Mouse (Mus musculus) kidney, postnatal 0 days (tissue): Measurements from ENCODE around the gene Aoc3. TPM values are rescaled to one million over a fixed set of nuclear protein-coding genes. Genes with fewer than 3 reads are reported as not detected.

ENCODE experiments used
- ATAC-seq: fragments of 200-750 bp; cut with Nextera tagmentation; replicated peaks from 2 replicates; pipeline ENCODE4 v1.8.0; 2017; ENCODE audit warnings: low read depth, moderate number of reproducible peaks, moderate TSS enrichment, moderate library complexity; ENCODE audit not compliant: low FRiP score
- DNase-seq: peaks from one replicate; pipeline ENCODE4 v3.0.0-alpha.2; 2016; ENCODE audit warnings: low spot score
- H3K27ac ChIP-seq: fragments of 300-500 bp; sonication (generic); 2 replicates; pipeline ENCODE4 v1.5.1; 2014; ENCODE audit warnings: mild to moderate bottlenecking
- H3K27me3 ChIP-seq: fragments of 300-500 bp; sonication (generic); 2 replicates; pipeline ENCODE4 v1.6.1; 2014; ENCODE audit warnings: low read length, mixed read lengths; ENCODE audit not compliant: insufficient read depth
- H3K36me3 ChIP-seq: fragments of 300-500 bp; sonication (generic); 2 replicates; pipeline ENCODE4 v1.6.1; 2014; ENCODE audit warnings: low read length, mixed read lengths; ENCODE audit not compliant: insufficient read depth
- H3K4me1 ChIP-seq: fragments of 300-500 bp; sonication (generic); replicated peaks from 2 replicates; pipeline ENCODE4 v1.6.1; 2014; ENCODE audit warnings: antibody characterized with exemption, low read length, mixed read lengths; ENCODE audit not compliant: insufficient read depth
- H3K4me2 ChIP-seq: fragments of 300-500 bp; sonication (generic); 2 replicates; pipeline ENCODE4 v1.6.1; 2014; ENCODE audit warnings: mild to moderate bottlenecking, low read length, moderate library complexity, mixed read lengths
- H3K4me3 ChIP-seq: fragments of 300-500 bp; sonication (generic); replicated peaks from 2 replicates; pipeline ENCODE4 v1.5.1; 2014; ENCODE audit warnings: low read depth, low read length
- H3K9ac ChIP-seq: fragments of 300-500 bp; sonication (generic); 2 replicates; pipeline ENCODE4 v1.6.1; 2014; ENCODE audit warnings: low read depth, low read length
- H3K9me3 ChIP-seq: fragments of 300-500 bp; sonication (generic); replicated peaks from 2 replicates; pipeline ENCODE4 v1.6.1; 2016; ENCODE audit warnings: low read length, inconsistent platforms, mixed read lengths
- CTCF ChIP-seq: IDR thresholded peaks from 2 replicates; pipeline ENCODE4 v1.5.1; 2016; ENCODE audit warnings: antibody characterized with exemption, low read depth, mild to moderate bottlenecking, moderate library complexity
- WGBS: fragments of 180-500 bp; shearing (Covaris S2); extraction: QIAGEN DNeasy Blood & Tissue Kit; methylation state at CpG from one replicate; pipeline ENCODE4 v1.1.7; 2014; 5-methylcytosine and 5-hydroxymethylcytosine counted together
- polyA plus RNA-seq: library from polyadenylated mRNA; unstranded; fragments of >200 nt; fragmentation: Nextera tagmentation; extraction: Ambion mirVana; gene quantifications from 2 replicates; pipeline ENCODE4 v1.2.1, GENCODE M21; 2015

Aoc3 gene
- polyA plus RNA-seq, 1 experiment from 2014 or later: 2.0 TPM

DNA sequence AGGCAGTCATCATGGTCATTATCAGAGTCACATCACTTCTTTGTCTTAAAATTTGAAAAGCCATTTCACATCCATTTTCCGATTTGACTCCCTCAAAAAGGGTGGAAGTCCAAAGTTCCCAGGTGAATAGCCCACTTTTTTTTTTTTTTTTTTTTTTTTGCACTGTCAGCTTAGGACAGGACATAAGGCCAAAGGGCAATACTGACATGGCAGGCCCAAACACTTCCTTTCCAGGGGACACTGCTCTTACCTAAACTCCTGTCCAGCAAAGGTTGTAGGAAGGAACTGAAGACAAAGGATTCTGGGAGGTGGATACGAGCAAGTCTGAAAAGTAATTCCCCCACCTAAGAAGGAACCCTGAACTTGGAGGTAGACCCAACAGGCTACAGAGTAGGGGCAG is 25.5 kb downstream of the Aoc3 start:
- H3K9ac ChIP-seq: no peak overlapping the region
- no peak for TF ChIP-seq CTCF
- no peak overlapping the region for H3K27ac ChIP-seq
- no peak for ATAC-seq
- WGBS: 88% methylated on average over 2 of the region's 2 CpGs
- H3K9me3 ChIP-seq: no peaks in the 10 kb centered on the region
- no peak overlapping the region for H3K4me3 ChIP-seq
- no peak for DNase-seq
- H3K27me3 ChIP-seq: no peaks in the 10 kb centered on the region
- H3K4me2 ChIP-seq: no peak overlapping the region
- no peaks in the 10 kb centered on the region for H3K36me3 ChIP-seq
- 0 out of 2 replicates have a peak, but pooled peaks cover 12% of the 10 kb centered on the region for H3K4me1 ChIP-seq

DNA sequence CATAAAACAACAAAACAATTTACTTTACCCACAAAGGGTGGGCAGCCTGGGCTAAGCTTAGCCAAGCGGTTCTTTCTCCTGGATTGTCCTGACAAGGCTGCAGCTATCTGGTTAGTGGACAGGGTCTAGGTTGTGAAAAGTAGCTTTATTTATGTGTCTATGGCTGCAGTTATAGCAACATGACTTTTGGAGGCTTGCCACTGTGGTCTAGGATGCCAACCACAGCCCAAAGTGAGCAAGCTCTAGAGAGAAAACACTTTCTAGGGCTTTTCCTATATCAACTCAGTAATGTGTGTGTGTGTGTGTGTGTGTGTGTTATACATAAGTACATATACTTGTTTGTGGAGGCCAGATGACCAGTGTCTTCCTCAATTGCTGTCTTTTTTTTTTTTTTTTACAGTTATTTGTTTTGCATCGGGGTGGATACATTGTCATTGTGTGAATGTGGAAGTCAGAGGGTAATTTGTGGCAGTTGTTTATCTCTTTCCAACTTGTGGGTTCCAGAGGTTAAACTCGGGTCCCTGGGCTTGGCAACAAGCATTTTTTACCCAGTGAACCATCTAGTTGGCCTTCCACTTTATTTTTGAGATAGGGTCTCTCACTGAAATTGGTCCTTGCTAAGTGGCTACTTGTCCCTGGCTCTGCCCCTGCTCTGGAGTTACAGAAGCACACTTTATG is 27.2 kb downstream of the Aoc3 start:
- H3K4me2 ChIP-seq: no peak overlapping the region
- H3K4me3 ChIP-seq: no peak overlapping the region
- H3K27ac ChIP-seq: no peak overlapping the region
- 70% methylated on average over 3 of the region's 3 CpGs for WGBS
- no peak for TF ChIP-seq CTCF
- DNase-seq: no peak
- no peak overlapping the region for H3K9ac ChIP-seq
- no peaks in the 10 kb centered on the region for H3K36me3 ChIP-seq
- no peaks in the 10 kb centered on the region for H3K9me3 ChIP-seq
- no peaks in the 10 kb centered on the region for H3K27me3 ChIP-seq
- ATAC-seq: no peak
- 0 out of 2 replicates have a peak, but pooled peaks cover 13% of the 10 kb centered on the region for H3K4me1 ChIP-seq

- Histone ChIP-seq H3K4me1 (0 out of 2 replicates have a peak, but pooled peaks cover 18% of the 10 kb centered on the region), H3K9me3 (no peaks in the 10 kb centered on the region), H3K36me3 (no peaks in the 10 kb centered on the region), H3K4me3 (no peak overlapping the region), H3K27ac (peak overlapping the region; percentile 84), H3K27me3 (no peaks in the 10 kb centered on the region), H3K4me2 (no peak overlapping the region), H3K9ac (no peak overlapping the region)
- ATAC-seq (no peak), DNase-seq (no peak)
- TF ChIP-seq CTCF: no peak
- 54% methylated on average over 9 of the region's 9 CpGs for WGBS
Observed at GRCm38 (mm10) chr11:101359776-101360175, 29.4 kb downstream of the Aoc3 start.

- H3K9me3 ChIP-seq: no peaks in the 10 kb centered on the region
- H3K9ac ChIP-seq: no peak overlapping the region
- DNase-seq (peak; percentile 72), ATAC-seq (peak; percentile 12; the same call in 1 of the 2 replicates)
- no peak overlapping the region for H3K4me3 ChIP-seq
- 33% methylated on average over 3 of the region's 3 CpGs for WGBS
- H3K27ac ChIP-seq: peak overlapping the region; percentile 84
- no peak overlapping the region for H3K4me2 ChIP-seq
- no peak for TF ChIP-seq CTCF
- H3K4me1 ChIP-seq: 0 out of 2 replicates have a peak, but pooled peaks cover 18% of the 10 kb centered on the region
- H3K36me3 ChIP-seq: no peaks in the 10 kb centered on the region
- H3K27me3 ChIP-seq: no peaks in the 10 kb centered on the region
Observed at GRCm38 (mm10) chr11:101360651-101361113, 30.3 kb downstream of the Aoc3 start.

DNA sequence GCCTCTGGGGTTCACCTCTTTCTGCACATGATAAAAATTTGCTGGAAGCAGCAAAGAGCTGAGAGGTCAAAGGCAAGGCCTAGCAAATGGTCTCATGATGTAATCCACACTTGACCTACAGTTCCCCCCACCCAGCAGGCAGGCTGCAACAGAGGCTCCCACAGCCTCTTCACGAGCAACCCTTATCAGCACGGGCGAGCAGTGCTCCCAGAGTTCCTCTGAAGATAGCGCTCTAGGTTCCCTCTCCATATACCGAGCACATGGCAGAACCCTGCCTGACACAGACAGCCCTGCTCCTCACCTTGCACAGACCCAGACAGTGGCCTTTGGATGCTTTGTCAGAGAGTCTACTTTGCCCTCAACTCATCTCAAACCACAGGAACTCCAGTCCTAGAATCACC is 34.1 kb downstream of the Aoc3 start:
- no peak overlapping the region for H3K4me3 ChIP-seq
- no peaks in the 10 kb centered on the region for H3K27me3 ChIP-seq
- DNase-seq (no peak), ATAC-seq (peak; percentile 58)
- H3K4me2 ChIP-seq: no peak overlapping the region
- no peaks in the 10 kb centered on the region for H3K36me3 ChIP-seq
- no peak overlapping the region for H3K9ac ChIP-seq
- no peak for TF ChIP-seq CTCF
- WGBS: 86% methylated on average over 5 of the region's 5 CpGs
- 0 out of 2 replicates have a peak, but pooled peaks cover 18% of the 10 kb centered on the region for H3K4me1 ChIP-seq
- H3K27ac ChIP-seq: peak overlapping the region; percentile 66
- no peaks in the 10 kb centered on the region for H3K9me3 ChIP-seq

DNA sequence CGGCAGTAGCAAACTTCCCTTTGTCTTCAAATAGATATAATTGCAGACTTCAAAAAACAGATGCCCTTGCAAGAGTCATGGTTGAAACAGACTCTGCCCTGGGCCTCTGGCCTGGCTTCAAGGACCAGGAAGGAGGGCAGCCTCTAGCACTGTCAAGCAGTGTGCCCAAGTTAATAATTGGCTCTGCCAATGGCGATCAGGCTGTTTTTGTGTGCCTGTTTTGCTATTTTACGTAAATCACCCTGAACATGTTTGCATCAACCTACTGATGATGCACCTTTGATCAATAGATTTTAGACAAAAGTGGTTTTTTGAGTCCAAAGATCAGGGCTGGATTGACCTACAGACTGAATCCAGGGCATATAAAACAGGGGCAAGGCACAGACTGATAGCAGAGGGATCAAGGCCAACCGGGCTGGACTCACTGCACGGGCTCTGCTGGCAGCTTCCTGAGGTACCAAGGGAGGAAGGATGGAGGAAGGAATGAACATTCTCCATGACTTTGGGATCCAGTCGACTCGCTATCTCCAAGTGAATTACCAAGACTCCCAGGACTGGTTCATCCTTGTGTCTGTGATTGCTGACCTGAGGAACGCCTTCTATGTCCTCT is 37.0 kb downstream of the Aoc3 start, which contains the start of gene G6pc:
Gene G6pc (plus strand): TSS at position 236 of the 610 bp plus-strand sequence.
- H3K27me3 ChIP-seq: no peaks in the 10 kb centered on the region
- 0 out of 2 replicates have a peak within 1 kb of the TSS, but pooled peaks have one; percentile 8 for H3K4me2 ChIP-seq
- H3K9ac ChIP-seq: no peak within 1 kb of the TSS
- H3K9me3 ChIP-seq: no peaks in the 10 kb centered on the region
- 80% methylated on average over 8 of the region's 8 CpGs for WGBS
- ATAC-seq: no peak
- no peak for TF ChIP-seq CTCF
- peak within 1 kb of the TSS; percentile 2; the same call in 1 of the 2 replicates for H3K27ac ChIP-seq
- 0 out of 2 replicates have a peak, but pooled peaks cover 5% of the 10 kb centered on the region for H3K4me1 ChIP-seq
- no peaks in the 10 kb centered on the region for H3K36me3 ChIP-seq
- H3K4me3 ChIP-seq: no peak within 1 kb of the TSS
- DNase-seq: no peak
